Mouse (Mus musculus) left cerebral cortex, adult 9 months (tissue): Measurements from ENCODE around the gene Kcna7.

ENCODE experiments used
- DNase-seq, 2 experiments: peaks; one replicate each; pipeline ENCODE4 v3.0.0; 2022; ENCODE audit warnings: low spot score in 2 of 2

Gene Kcna7

DNA sequence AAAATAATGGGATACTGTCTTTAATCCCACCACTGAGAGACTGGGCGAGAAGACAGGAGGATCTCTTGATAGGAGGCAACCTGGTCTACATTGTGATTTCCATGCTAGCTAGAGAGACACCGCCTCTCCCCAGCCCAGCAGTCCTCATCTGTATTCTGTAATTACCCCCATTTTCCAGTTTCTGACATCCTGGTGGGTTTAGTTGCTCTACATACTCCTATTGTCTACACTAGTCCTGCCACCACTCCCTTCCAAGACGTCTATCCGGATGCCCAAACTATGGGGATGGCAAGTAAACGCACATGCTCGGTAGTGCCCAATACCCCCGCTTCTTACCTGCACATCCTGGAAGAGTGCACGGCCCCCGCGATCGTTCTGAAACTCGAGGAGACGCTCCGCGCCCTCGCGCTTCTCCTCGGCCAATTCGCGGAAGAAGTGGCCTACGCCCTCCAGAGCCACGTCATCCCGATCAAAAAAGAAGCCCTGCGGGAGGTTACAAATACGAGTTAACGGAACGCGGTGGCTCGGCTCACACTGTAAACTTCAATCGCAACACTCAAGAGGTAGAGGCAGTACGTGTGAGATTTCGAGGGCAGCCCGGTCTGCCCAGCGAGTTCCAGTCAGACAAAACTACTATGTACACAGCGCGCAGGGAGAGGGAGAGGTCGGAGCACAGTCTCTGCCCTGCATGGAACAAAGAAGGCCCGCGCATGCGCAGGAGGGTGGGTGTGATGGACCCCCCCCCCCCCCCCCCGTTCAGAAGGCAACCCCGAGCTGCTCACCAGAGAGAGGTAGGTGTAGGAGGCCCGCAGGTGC lies 53.5 kb downstream of the Kcna7 start:
- DNase-seq: peak in 1 of 2 experiments; percentile 68
